Mouse (Mus musculus) adipocyte (in vitro differentiated cells): ENCODE measurements around the gene Coa7.

ENCODE experiments used
- DNase-seq: peaks from one replicate; pipeline ENCODE4 v3.0.0-alpha.2; 2016; ENCODE audit warnings: low spot score

Gene Coa7

GRCm38 (mm10) chr4:108327730-108328484, at the start of gene Coa7:
TSS of gene Coa7 (plus strand) at chr4:108328140.
- peak; percentile 95 for DNase-seq

GRCm38 (mm10) chr4:108300266-108300665, 27.7 kb upstream of the Coa7 start:
- DNase-seq = peak; percentile 19

GRCm38 (mm10) chr4:108300670-108301373, 27.1 kb upstream of the Coa7 start, which contains the start of gene Zyg11b:
TSS of gene Zyg11b (minus strand) at chr4:108301096.
- peak; percentile 93 for DNase-seq

- DNase-seq = no peak
These were observed 25.5 kb upstream of the Coa7 start for GRCm38 (mm10) chr4:108302296-108302890.

- no peak for DNase-seq
These were observed 17.2 kb upstream of the Coa7 start for GRCm38 (mm10) chr4:108310706-108311105.

- no peak for DNase-seq
These were observed 13.9 kb upstream of the Coa7 start for GRCm38 (mm10) chr4:108314041-108314440.

- DNase-seq = no peak
These were observed 10.0 kb upstream of the Coa7 start for GRCm38 (mm10) chr4:108317656-108318605.

- no peak for DNase-seq
These were observed 9.0 kb upstream of the Coa7 start for GRCm38 (mm10) chr4:108318649-108319615.

GRCm38 (mm10) chr4:108319747-108320146, 8.2 kb upstream of the Coa7 start:
- DNase-seq = no peak

- DNase-seq = peak; percentile 25
These were observed 7.1 kb upstream of the Coa7 start for GRCm38 (mm10) chr4:108320627-108321380.

GRCm38 (mm10) chr4:108323588-108323987, 4.4 kb upstream of the Coa7 start:
- DNase-seq = no peak

GRCm38 (mm10) chr4:108327071-108327579, 815 bp upstream of the Coa7 start:
- peak; percentile 74 for DNase-seq

- no peak for DNase-seq
These were observed 1.9 kb downstream of the Coa7 start for GRCm38 (mm10) chr4:108329840-108330239.

- no peak for DNase-seq
These were observed 4.1 kb downstream of the Coa7 start for GRCm38 (mm10) chr4:108332041-108332440.

- DNase-seq = no peak
These were observed 7.5 kb downstream of the Coa7 start for GRCm38 (mm10) chr4:108335413-108335812.

GRCm38 (mm10) chr4:108336765-108337164, 8.8 kb downstream of the Coa7 start:
- DNase-seq = no peak

- no peak for DNase-seq
These were observed 9.9 kb downstream of the Coa7 start for GRCm38 (mm10) chr4:108337817-108338216.

GRCm38 (mm10) chr4:108338321-108338733, 10.4 kb downstream of the Coa7 start:
- no peak for DNase-seq

GRCm38 (mm10) chr4:108338811-108339210, 10.9 kb downstream of the Coa7 start:
- no peak for DNase-seq

- peak; percentile 74 for DNase-seq
These were observed 11.3 kb downstream of the Coa7 start for GRCm38 (mm10) chr4:108339277-108339690.
